Mouse (Mus musculus) CH12.LX (cell line): ENCODE measurements around the gene Rnf5.

Experiments used
- CHD1 ChIP-seq: IDR thresholded peaks from 2 replicates; pipeline ENCODE4 v1.6.1; 2012; ENCODE audit warnings: low read depth, low read length, improper control_type of control experiment, inconsistent platforms
- CTCF ChIP-seq, 2 experiments: IDR thresholded peaks in 1 of 2; conservative IDR thresholded peaks in 1 of 2; 2 replicates each; pipeline ENCODE4 v1.5.1; 2011 to 2012; ENCODE audit warnings: low read depth in 2 of 2, low read length in 2 of 2, improper control_type of control experiment in 1 of 2, inconsistent platforms in 1 of 2, mild to moderate bottlenecking in 1 of 2, moderate library complexity in 1 of 2
- EP300 ChIP-seq: IDR thresholded peaks from 2 replicates; pipeline ENCODE4 v1.6.1; 2011; ENCODE audit warnings: low read length, improper control_type of control experiment
- GABPA ChIP-seq: IDR thresholded peaks from 2 replicates; pipeline ENCODE4 v1.6.1; 2012; ENCODE audit warnings: low read depth, low read length, improper control_type of control experiment, inconsistent platforms; ENCODE audit not compliant: insufficient replicate concordance
- JUND ChIP-seq: conservative IDR thresholded peaks from 2 replicates; pipeline ENCODE4 v1.6.1; 2011; ENCODE audit warnings: low read depth, low read length, improper control_type of control experiment
- MYC ChIP-seq: IDR thresholded peaks from 2 replicates; pipeline ENCODE4 v1.6.1; 2011; ENCODE audit warnings: low read depth, mild to moderate bottlenecking, improper control_type of control experiment, low read length
- PAX5 ChIP-seq: IDR thresholded peaks from 2 replicates; pipeline ENCODE4 v1.6.1; 2012; ENCODE audit warnings: low read length, inconsistent platforms, mixed read lengths
- POLR2A ChIP-seq: IDR thresholded peaks from 2 replicates; pipeline ENCODE4 v1.6.1; 2011; ENCODE audit warnings: low read depth, mild to moderate bottlenecking, improper control_type of control experiment, low read length
- ZKSCAN1 ChIP-seq: IDR thresholded peaks from 2 replicates; pipeline ENCODE4 v1.6.1; 2012; ENCODE audit warnings: low read depth, inconsistent platforms, low read length, improper control_type of control experiment, borderline replicate concordance

- TF ChIP-seq EP300 (no peak), CTCF (conservative IDR thresholded peaks at IDR 0.05 in 1 of 2, IDR thresholded peaks at IDR 0.05 in 1 of 2; ENCODE audit: low read depth in 2 of 2, low read length in 2 of 2) (no peak), JUND (no peak), CHD1 (no peak), POLR2A (peak; percentile 92), MYC (no peak), PAX5 (no peak), ZKSCAN1 (no peak), GABPA (no peak)
These were observed 595 bp upstream of the Rnf5 start, which contains the start of gene Agpat1 for GRCm38 (mm10) chr17:34604061-34604508.
